Mouse (Mus musculus) thymus, adult 2 months (tissue): ENCODE data around the gene Tnf.

Experiments
- CTCF ChIP-seq: fragments of 200-500 bp; IDR thresholded peaks from 2 replicates; pipeline ENCODE4 v1.5.1; 2012; ENCODE audit warnings: mild to moderate bottlenecking, control low read depth, low read length, moderate library complexity, borderline replicate concordance; ENCODE audit not compliant: control insufficient read depth, poor library complexity, insufficient read depth; ENCODE audit errors: extremely low read depth
- POLR2A ChIP-seq: fragments of 200-500 bp; IDR thresholded peaks from 2 replicates; pipeline ENCODE4 v1.6.1; 2012; ENCODE audit warnings: mild to moderate bottlenecking, low read length, control low read depth, moderate library complexity; ENCODE audit not compliant: control insufficient read depth, poor library complexity, insufficient read depth; ENCODE audit errors: extremely low read depth

DNA sequence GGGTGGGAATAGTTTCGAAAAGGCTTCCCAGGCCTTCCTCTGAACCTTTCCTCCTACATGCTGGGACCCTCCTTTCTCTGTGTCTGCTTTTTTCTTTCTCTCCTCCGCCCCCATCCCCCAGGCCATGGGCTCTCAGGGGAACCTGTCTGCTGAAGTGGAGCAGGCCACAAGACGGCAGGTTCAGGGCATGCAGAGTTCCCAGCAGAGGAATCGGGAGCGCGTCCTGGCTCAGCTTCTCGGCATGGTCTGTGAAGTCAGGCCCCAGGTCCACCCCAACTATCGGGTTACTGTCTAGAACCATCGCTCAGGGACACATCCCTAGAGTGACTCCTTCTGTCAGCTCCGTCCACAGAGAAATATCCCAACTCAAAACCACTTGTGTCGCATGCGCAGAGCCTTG, 35.7 kb upstream of the Tnf start:
- no peak for TF ChIP-seq CTCF
- no peak for TF ChIP-seq POLR2A
